Mouse (Mus musculus): ENCODE measurements at regions not wholly inside any gene's neighbourhood (a gene's known extent, or its start where the extent isn't known, plus 50 kb on each side); places are given as distances from the start of the nearest gene placed in this dataset.

DNA sequence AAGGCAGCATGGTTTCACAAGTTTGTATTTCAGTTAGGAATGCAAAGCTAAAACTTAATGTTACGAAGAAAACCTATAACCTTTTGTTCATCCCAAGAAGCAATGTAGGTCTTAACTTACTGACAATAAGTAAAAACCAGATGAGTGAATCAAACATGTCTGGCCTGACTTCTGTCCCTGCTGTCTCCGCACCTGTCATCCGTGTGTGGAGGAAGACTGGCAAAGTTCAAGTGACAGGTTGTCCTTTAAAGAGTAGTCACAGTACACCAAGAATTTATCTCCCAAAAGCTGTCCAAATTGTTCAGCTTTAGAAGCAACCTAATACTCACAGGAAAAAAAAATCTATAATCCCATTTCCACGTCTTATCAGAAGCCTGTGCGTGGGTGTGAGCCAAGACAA is 146.3 kb upstream of the Gm10181 start:
- DNase-seq (ENCODE audit: low spot score in 2 of 2): no peak

DNA sequence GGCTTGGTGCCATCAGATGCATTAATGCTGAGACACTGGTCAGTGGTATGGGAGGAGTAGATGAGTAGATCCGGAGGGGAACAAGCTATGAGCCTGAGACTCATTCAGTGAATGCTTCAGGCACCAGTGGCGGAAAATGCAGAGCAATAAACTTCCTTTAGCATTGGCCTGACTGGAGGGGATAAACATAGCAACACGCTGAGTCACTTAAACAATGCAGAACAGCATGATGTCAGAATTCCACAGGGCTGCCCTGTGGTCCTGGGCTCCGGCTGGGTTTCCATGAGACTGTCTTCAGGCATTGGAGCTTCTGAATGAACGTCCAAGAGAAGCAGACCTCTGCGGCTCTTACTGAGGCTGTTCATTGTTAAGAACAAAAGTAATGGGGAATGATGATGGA is 145.4 kb upstream of the Gm10181 start:
- DNase-seq (ENCODE audit: low spot score in 2 of 2): no peak

DNA sequence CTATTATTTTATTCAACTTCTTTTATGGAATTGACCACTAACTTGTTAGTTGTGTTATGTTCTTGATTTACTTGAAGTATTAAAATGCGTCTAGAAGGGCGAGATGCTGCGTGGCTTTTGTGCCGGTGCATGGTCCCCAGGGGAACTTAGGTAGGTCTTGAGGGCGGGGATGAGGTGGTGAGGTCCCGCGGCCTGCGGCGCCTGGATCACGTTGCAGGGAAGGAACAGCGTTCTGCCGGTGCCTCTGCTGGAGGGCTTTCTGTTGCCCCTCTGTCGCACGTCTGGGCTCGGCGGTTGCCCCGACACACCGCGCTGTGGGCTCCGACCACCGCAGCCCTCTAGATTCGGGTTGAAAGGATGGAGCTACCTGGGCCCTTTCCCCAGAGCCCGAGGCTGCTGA is 136.7 kb upstream of the Gm10181 start:
- DNase-seq (ENCODE audit: low spot score in 2 of 2): no peak

DNA sequence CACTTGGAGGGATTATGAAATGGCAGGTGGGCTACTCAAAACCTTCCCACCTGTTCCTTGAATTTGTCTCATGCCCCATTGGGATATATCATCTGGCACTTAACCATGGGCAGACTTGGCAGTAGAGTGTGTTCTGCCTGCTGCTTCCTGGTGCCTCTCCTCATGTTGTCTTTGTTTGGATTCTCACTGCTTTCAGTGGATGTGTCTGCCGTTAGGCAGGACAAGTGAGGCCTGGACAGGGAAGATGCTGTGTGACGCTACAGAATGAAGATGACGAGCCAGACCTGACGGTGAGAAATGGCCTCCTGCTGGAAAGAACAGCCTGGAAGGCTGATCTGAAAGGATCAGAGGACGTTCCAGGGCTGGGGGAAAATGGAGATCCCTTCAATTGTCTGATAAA is 133.6 kb upstream of the Gm10181 start:
- no peak for DNase-seq (ENCODE audit: low spot score in 2 of 2)

DNA sequence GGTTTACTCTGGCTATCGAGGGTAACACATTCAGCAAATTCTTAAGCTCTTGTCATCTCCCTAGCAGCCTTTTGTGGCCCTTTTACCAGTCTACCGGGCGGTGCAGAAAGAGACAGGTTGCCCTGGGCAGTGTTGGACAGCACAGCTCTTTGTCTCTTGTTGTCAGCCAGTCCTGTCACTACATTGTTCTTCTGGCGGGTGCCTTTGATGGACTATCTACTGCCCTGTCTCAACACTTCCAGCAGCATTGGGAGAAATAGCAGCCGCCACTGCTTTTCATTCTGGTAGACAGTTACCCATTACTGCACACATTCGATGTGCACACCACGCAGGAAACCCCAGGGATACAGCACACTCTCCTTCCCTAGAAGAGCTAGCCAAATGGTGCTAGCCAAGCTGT is 132.7 kb upstream of the Gm10181 start:
- DNase-seq (ENCODE audit: low spot score in 2 of 2): no peak

DNA sequence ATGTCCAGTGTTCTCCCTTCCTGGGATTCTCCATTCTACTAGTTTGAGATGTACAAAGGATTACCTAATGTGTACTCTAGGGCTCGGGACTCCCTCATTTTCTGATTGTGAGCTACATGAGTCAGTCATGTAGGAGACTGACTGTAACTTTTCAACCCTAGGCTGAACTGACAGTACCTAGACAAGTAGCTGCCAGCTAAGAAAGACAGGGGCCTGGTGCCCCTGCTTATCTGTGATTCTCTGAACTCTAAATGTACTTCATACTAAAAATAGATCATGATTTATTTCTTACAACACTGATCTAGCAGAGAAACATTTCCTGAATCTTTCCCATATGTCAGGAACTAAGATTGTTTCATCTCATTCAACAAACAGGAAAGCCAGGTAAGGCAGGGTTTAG is 125.9 kb upstream of the Gm10181 start:
- DNase-seq (ENCODE audit: low spot score in 2 of 2): no peak

DNA sequence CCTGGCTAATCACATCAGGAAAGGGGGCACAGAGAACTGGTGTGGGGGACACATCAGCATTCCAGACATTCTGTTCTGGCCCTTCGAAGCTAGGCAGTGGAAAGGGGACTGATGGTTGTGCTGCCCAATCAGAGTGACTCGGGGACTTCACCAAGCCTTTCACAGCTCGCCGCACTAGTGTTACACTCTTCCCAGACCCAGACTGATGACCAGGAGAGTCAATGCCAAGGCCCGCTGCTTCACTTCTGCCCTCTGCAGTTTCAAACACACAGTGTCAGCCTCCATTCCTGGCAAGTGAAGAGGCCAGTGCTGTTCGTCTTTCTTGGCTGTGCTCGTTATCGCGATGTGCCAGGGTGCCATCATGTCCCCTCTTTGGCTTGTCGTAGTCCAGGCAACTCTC is 121.7 kb upstream of the Gm10181 start:
- DNase-seq (ENCODE audit: low spot score in 2 of 2): no peak

DNA sequence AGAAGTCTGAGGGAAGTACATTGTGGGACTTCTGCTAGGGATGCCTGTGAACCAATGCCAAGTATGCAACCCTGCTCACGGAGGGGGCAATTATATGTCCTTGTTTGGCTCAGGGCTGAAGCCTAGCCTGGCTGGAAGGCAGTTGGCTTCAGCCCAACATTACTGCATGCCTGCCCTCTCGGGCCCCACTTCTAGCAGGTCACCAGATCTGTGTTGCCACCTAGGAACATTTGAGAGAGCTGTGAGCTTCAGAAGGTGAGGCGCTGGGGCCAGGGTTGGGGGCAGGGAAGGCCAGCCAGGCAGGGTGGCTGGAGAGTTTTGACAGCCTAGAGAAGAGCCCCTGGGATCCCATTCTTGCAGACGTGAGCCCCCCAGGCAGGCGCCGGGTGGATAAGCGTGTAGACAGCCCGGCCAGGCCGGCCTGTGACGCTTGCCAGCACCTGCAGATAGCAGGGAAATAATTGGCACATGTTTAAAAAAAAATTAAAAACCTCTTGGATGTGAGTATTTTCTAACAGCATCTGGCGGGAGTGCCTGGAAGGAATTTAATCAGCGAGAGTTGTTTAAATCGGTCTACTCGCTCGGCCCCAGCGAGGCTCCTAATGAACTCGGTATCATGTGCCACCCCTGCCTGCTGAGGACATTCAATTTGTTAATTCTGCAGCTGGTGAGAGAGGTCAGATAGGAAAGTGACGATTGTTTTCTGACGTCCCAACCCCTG is 115.0 kb upstream of the Gm10181 start:
- DNase-seq (ENCODE audit: low spot score in 2 of 2): no peak

DNA sequence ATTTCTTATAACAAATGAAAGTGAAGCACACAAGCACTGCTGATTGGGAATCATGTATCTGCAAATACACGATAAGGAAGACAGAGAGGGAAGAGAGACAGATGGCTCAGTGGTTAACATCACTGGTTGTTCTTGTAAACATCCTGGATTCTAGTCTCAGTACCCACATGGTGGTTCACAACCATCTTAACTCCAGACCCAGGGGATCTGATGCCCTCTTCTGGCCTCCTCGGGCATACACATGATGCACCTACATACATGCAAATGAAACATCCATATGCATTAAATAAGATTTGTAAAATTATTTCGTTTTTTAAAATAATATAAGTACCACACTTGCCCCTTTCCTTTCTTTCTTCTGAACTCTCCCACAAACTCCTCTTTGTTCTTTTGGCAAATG is 106.4 kb upstream of the Gm10181 start:
- no peak for DNase-seq (ENCODE audit: low spot score in 2 of 2)

DNA sequence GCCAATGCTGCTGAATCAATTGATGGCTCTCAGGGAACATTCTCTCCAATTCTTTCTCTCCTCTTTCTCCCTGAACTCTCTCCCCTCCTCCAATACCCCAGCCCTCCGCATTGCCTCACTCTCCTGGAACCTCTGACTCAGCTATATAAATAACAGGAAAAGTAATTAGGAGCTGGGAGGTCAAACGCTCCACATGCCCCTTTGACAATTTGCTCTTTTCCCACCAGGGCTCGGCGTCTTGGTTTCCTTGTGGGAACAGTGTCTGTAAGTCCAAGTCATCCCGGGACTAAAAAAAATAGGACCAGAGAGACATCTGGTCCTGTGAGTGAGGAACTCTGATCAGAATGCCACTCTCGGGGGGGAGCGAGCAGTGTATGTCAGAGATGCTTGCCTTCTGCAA is 94.7 kb upstream of the Gm10181 start:
- no peak for DNase-seq (ENCODE audit: low spot score in 2 of 2)

DNA sequence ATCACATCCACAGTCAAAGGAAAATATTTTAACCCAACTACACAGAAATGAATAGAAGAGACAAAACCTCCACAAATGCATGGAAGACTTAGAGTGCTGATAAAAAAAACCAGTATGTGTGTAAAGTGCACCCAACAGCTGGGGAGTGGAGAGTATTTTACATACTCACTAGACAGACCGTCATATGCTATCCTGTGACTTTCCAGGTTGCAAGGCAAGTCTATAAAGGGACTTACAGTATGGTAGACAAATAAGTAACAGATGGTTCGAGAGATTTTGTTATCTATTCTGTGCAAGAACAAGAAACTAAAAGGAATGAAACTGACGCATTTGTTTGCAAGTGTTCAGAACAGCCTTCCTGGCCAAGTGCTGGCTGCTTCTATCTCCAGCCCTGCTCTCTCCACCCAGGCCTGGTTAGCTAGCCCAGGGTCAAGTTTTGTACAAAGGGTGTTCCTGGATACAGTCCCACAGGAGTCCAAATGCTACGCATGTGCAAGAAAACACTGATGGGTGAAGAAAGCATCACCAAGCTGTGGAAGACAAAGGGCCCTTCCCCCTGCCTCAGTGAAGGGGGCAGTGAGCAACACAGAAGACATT is 68.0 kb upstream of the Gm10181 start:
- no peak for DNase-seq (ENCODE audit: low spot score in 2 of 2)

DNA sequence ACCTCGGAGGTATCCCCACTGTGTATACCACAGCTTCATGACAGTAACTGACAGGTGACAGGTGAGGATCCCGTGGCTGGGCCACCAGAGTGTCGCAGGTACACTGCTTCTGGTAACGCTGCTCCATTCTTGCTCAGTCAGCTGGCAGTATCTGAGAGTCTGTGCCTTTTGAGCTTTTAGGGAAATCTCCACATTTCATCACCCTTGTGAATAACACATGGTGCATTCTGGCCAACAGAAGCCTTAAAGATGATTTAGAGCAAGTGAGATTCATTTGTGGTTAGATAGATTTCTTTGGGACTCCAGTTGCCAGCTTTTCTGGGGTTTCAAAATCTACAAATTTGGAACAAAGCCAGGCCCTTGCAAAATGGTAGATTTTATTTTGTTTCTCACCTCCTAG is 66.8 kb upstream of the Gm10181 start:
- DNase-seq (ENCODE audit: low spot score in 2 of 2): no peak

DNA sequence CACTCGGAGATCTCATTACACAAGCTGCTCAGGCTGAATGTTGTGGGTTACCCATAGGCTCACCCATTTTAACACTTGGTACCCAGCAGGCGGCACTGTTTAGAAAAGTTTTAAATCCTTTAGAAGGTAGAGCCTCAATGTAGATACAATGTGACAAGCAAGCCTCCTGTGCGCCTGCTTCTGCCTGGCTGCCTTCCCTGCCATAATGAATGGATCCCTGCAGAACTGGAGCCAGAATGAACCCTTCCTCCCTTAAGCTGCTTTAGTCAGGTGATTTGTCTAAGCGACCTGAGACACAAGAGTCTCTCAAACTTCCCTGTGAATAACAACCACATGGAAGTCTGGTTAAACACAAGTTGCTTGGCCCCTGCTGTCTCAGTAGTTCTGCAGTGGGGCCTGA is 64.7 kb upstream of the Gm10181 start:
- DNase-seq (ENCODE audit: low spot score in 2 of 2): no peak

DNA sequence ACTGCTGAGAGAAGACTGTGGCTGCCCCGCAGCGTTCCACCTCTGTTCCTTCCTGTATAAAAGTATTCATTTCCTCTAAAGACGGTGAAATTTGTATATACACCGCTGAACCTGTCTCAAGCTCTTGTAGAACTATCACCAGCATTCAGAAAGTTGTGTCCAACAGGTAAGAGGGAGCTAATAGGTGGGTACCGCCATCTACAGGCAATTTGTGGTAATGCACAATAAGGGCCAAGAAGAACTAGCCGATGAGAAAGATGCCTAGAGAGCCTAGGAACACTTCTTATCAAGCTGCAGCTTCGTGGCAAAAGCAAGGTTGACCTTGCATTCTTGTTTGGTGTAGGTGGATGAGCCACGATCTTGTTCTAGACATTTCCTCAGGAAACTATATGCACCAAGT is 61.6 kb upstream of the Gm10181 start:
- DNase-seq (ENCODE audit: low spot score in 2 of 2): no peak

DNA sequence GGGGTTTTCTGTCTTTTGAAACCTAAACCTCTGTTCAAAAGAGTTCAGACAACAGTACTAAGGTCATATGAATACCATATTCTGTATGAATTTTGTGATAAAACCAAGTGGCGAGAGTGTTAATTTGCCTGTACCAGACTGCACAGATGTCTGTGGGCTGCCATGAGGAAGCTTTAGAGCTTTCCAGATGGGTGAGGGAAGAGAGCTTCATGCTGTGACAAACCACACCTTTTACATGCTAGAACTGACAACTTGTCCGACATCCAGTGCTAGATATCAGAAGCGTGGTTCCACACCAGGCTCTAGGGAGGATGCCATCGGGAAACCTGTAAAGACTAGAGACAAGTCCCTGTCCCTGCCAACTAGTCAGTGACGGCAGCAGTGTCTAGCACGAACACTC is 60.9 kb upstream of the Gm10181 start:
- no peak for DNase-seq (ENCODE audit: low spot score in 2 of 2)

DNA sequence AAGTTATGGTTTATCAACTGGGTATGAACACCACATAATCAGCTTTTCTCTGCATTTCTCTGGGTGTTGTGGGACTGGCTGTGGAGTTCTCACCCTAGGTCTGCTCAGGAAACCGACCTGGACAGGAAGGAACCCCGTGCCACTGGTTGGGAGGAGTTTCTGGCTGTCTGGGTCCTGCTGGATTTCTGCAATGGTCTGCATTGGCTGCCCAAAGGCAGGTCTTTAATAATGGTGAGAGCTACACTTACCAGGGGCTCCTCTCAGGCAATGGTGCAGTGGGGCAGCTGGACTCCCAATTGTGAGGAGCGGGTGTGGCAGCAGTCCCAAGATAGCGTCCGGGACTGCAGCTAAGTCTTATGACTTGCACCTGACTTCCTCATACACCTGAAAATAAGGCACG is 57.8 kb upstream of the Gm10181 start:
- no peak for DNase-seq (ENCODE audit: low spot score in 2 of 2)
